Mouse (Mus musculus) layer of hippocampus, adult 11-12 months (tissue): Measurements from ENCODE around the gene Coro1b.
A peak's percentile ranks its signal among the peaks of the same experiment; 100 is the strongest.

Experiments
- DNase-seq: peaks from one replicate; pipeline ENCODE4 v3.0.0; 2022; ENCODE audit warnings: low spot score

The Coro1b gene

DNA sequence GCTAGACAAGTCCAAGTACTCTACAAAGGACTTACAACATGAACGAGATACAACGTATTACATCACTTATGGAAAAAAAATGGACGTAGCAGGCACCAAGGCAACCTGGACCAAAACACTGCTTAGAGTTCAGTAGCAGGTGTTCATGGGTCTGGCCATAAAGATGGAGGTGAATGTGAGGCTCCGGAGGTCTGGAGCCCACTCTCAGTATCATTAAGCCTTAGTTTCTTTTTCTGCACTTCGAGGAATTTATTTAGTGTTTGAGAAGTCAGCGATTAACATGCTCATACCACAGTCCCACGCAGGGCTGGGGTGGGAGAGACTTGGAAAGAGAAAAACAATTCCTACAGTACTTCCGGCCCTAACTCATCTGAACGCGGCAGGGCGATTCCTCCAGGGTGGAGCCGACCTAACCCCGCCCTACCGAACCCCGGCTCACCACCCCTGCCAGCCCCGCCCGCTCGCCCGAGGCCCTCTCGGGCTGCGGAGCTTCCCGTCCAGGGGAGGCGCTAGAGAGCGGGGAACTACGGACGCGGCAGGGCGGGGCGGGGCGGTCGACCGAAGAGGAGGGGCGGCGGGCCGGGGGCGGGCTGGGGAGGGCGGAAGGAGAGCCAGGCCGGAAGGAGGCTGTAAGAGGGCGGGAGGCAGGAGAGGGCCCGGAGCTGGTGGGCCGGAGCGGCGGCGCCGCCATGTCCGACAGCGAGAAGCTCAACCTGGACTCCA is 43.3 kb downstream of the Coro1b start, which contains the start of gene Ppp1ca:
Gene Ppp1ca, plus strand, starts transcription at position 538 of the 723 bp plus-strand sequence.
- DNase-seq = peak; percentile 91

GRCm38 (mm10) chr19:4192251-4192985 is 44.0 kb downstream of the Coro1b start:
- no peak for DNase-seq

- no peak for DNase-seq
Measured at GRCm38 (mm10) chr19:4193129-4193528, 44.7 kb downstream of the Coro1b start.

GRCm38 (mm10) chr19:4194021-4194724 is 45.8 kb downstream of the Coro1b start:
- DNase-seq = no peak

- no peak for DNase-seq
Measured at GRCm38 (mm10) chr19:4194776-4195650, 46.6 kb downstream of the Coro1b start.

DNA sequence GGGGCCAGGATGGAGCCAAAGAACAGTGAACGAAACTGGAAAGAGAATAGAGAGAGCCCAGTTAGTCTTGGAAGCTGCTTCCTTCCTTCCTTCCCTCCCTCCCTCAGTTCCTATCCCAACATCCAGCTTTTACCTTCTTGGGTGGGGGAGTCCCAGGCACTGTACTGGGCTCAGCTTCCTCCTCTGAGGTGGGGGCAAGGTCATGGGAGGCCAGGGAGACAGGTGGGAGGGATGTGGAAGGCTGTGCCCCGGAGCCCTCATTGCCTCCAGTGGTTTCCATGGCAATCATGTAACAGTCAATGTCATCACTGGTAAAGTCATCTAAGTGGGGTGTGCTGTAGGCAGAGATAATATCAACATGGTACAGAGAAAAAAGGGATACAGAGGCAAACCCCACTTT is 47.6 kb downstream of the Coro1b start:
- DNase-seq = no peak

GRCm38 (mm10) chr19:4196548-4196947 is 48.1 kb downstream of the Coro1b start:
- no peak for DNase-seq

GRCm38 (mm10) chr19:4197180-4197579 is 48.8 kb downstream of the Coro1b start:
- DNase-seq = no peak

DNA sequence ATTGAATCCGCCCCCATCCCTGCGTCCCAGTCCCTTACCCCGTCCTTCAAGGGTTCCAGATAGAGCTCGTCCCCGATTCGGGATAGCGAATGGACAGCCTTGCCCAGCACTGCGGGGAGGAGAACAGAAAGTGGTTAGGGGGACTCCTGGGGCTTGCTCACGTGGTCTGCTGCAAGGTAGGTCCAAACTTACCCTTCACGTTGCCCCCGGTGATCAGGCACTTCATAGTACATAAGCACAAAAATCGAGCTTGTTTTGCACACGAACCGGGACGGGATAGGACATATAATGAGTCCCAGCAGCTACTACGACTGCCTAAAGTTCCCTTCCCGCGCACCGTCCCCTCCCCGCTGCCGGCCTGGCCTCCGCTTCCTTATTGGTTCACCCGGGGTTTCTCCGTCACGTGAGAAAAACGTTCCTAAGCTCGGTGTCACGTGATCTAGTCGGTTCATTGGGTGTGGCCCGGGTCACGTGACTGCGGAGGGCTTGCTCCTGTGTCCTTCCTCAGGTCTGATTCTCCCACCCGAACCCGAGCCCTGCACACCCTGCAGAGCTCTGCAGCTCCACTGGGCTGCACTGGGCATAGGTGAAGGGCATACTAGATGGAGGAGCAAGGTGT is 53.0 kb downstream of the Coro1b start, which contains the start of gene Rad9a:
Gene Rad9a, minus strand, starts transcription at position 372 of the 619 bp plus-strand sequence.
- DNase-seq = peak; percentile 98

DNA sequence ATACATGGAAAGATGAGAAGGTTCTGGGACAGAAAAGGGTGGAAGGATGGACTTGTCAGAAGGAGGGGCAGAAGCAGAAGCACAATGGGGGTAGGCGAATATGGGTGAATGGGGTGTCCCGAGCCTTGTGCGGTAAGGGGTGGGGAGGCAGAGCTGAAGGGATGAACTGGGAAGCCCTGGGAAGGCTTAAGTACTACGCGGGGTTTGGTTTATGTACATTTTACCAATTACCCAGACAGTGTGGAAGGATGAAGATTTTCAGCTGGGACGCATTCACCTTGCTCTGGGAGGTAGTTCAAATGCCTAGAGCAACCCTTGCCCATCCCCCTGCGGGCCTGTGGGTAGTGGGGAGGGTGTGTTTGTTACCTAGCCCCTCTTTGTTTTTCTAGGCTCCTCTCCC is 53.7 kb downstream of the Coro1b start:
- DNase-seq = no peak

GRCm38 (mm10) chr19:4203148-4203547 is 54.7 kb downstream of the Coro1b start:
- no peak for DNase-seq
